Mouse (Mus musculus) heart, embryonic 13.5 days (tissue): ENCODE results near the gene Sestd1. TPM values are rescaled to one million over a fixed set of nuclear protein-coding genes. Genes with fewer than 3 reads are reported as not detected.

Experiments used
- ATAC-seq: fragments of 200-750 bp; cut with Nextera tagmentation; 2 replicates; pipeline ENCODE4 v1.8.0; 2017; ENCODE audit warnings: moderate TSS enrichment; ENCODE audit not compliant: insufficient number of reproducible peaks, low FRiP score, low TSS enrichment; ENCODE audit errors: extremely low read depth
- H3K27ac ChIP-seq: fragments of 300-500 bp; sonication (generic); replicated peaks from 2 replicates; pipeline ENCODE4 v1.5.1; 2015; ENCODE audit warnings: moderate library complexity, mild to moderate bottlenecking, inconsistent platforms
- H3K27me3 ChIP-seq: fragments of 300-500 bp; sonication (generic); replicated peaks from 2 replicates; pipeline ENCODE4 v1.6.1; 2015; ENCODE audit warnings: mild to moderate bottlenecking, inconsistent platforms
- H3K36me3 ChIP-seq: fragments of 300-500 bp; sonication (generic); 2 replicates; pipeline ENCODE4 v1.6.1; 2015; ENCODE audit warnings: mild to moderate bottlenecking, inconsistent platforms
- H3K4me1 ChIP-seq: fragments of 300-500 bp; sonication (generic); 2 replicates; pipeline ENCODE4 v1.6.1; 2015; ENCODE audit warnings: inconsistent platforms
- H3K4me2 ChIP-seq: fragments of 300-500 bp; sonication (generic); 2 replicates; pipeline ENCODE4 v1.6.1; 2015; ENCODE audit warnings: inconsistent platforms, mild to moderate bottlenecking, moderate library complexity
- H3K4me3 ChIP-seq: fragments of 300-500 bp; sonication (generic); 2 replicates; pipeline ENCODE4 v1.5.1; 2015; ENCODE audit warnings: moderate library complexity, mild to moderate bottlenecking, inconsistent platforms
- H3K9ac ChIP-seq: fragments of 300-500 bp; sonication (generic); 2 replicates; pipeline ENCODE4 v1.6.1; 2015; ENCODE audit warnings: inconsistent platforms, mild to moderate bottlenecking, moderate library complexity
- H3K9me3 ChIP-seq: fragments of 300-500 bp; sonication (generic); 2 replicates; pipeline ENCODE4 v1.6.1; 2016; ENCODE audit warnings: inconsistent platforms
- WGBS: fragments of 180-500 bp; shearing (Covaris S2); methylation state at CpG from one replicate; pipeline ENCODE4 v1.1.7; 2015; ENCODE audit warnings: mixed read lengths; 5-methylcytosine and 5-hydroxymethylcytosine counted together
- polyA plus RNA-seq: library from polyadenylated mRNA; unstranded; fragments of >200 nt; fragmentation: Nextera tagmentation; extraction: Ambion mirVana; gene quantifications from 2 replicates; pipeline ENCODE4 v1.2.1, GENCODE M21; 2015

Gene Sestd1
- polyA plus RNA-seq, 1 experiment from 2014 or later = 8.1 TPM

DNA sequence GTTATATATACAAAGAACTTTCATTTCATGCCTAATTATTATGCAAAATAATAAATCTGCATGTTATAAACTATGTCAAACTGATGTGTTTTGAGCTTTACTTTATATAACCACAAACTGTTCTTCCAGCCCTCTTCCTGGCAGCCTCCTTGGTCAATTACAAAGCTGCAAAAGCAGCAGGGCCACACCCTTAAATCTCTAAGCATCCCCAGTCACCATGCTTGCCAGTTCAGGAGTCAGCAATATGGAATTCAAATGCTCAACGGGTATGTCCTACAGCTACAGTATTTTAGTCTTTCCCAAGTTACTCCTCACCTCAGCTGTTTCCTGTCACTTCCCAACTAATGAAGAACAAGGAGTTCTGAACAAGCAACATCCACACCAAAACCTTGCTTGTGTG is 10.3 kb downstream of the Sestd1 start:
- 57% methylated on average over 1 of the region's 1 CpGs for WGBS
- H3K9ac ChIP-seq = no peak overlapping the region

DNA sequence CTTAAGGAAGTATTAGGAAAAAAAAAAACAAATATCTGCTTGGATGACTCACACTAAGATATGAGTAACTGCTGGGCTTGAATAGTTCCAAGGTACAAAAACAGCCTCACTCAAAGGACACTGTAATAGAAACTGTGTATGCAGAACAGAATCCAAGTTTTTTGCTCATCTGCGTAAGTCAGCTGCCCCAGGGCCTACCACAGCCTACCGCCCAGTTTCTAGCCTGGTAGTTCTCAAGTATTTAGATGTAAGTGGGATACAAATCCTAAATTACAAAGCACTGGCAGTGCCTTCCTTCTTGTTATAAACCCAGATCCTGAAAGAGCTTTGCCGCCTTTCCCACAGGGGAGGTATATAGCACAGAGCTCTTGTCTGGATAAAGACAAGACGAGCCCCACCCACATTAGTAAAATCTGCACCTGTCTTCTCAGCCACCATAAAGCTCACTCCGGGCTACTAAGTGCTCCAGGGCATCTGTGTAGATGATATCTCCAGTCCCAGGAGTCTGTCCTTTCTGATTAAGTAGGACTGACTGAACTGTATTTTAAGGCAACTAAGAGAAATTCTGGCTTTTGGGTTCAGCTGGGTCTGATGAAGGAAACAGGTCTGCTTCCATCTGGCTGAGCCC is 11.7 kb downstream of the Sestd1 start:
- Histone ChIP-seq H3K36me3 (no peaks in the 10 kb centered on the region), H3K27ac (no peak overlapping the region), H3K4me3 (no peak overlapping the region), H3K9me3 (no peaks in the 10 kb centered on the region), H3K4me1 (peaks cover 57% of the 10 kb centered on the region), H3K27me3 (no peaks in the 10 kb centered on the region), H3K9ac (no peak overlapping the region), H3K4me2 (no peak overlapping the region)
- no peak for ATAC-seq
- WGBS = 72% methylated on average over 5 of the region's 5 CpGs

More for the DNA sequence above, 10.3 kb downstream of the Sestd1 start:
- H3K9me3 ChIP-seq = no peaks in the 10 kb centered on the region
- no peak overlapping the region for H3K27ac ChIP-seq
- ATAC-seq = no peak
- H3K36me3 ChIP-seq = no peaks in the 10 kb centered on the region
- H3K4me1 ChIP-seq = peaks cover 57% of the 10 kb centered on the region
- no peak overlapping the region for H3K4me3 ChIP-seq
- no peak overlapping the region for H3K4me2 ChIP-seq
- H3K27me3 ChIP-seq = no peaks in the 10 kb centered on the region

DNA sequence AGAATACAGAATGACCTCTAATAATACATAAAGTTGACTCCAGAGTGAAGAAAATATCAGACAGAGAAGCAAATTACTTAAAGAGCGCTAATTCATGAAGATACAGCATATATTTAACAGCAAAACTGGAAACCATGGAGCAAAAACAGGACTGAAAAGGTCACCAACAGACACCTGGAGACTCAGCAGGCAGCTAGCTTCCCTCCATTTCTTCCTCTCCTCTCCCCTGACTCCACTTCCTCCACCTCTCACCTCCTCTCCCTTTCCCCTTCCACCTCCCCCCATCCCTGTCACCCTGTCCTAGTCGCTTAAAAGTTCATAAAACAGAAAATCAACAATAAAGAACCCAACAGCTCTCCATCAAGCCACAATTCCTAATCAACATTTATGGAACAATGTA is 13.5 kb downstream of the Sestd1 start:
- no peaks in the 10 kb centered on the region for H3K27me3 ChIP-seq
- no peak overlapping the region for H3K4me2 ChIP-seq
- no peaks in the 10 kb centered on the region for H3K36me3 ChIP-seq
- no peaks in the 10 kb centered on the region for H3K9me3 ChIP-seq
- H3K27ac ChIP-seq = no peak overlapping the region
- WGBS = 88% methylated on average over 2 of the region's 2 CpGs
- no peak for ATAC-seq
- H3K4me1 ChIP-seq = peaks cover 62% of the 10 kb centered on the region
- no peak overlapping the region for H3K9ac ChIP-seq
- no peak overlapping the region for H3K4me3 ChIP-seq

DNA sequence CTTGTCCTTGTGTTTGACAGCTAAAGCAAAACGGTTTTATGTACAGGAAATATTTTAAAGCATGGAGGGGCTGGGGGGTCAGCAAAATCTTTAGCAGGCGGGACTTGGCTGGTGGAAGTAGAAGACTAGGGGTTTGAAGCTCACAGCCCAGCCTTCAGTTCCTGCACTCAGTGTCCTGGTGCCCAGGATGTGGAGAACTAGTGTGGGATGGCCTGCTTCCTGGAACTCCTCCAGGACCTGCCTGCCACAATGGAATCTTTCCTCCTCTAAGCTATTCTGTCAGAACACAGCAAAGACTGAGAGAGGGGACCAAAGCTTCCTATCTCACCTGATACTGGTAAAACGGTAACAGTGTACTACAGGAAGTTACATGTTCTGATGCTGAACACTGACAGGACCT is 14.4 kb downstream of the Sestd1 start:
- Histone ChIP-seq H3K36me3 (no peaks in the 10 kb centered on the region), H3K27ac (no peak overlapping the region), H3K4me2 (no peak overlapping the region), H3K4me3 (no peak overlapping the region), H3K9ac (no peak overlapping the region), H3K4me1 (peaks cover 68% of the 10 kb centered on the region), H3K27me3 (no peaks in the 10 kb centered on the region), H3K9me3 (no peaks in the 10 kb centered on the region)
- WGBS = 45% methylated on average over 3 of the region's 3 CpGs
- ATAC-seq = no peak

DNA sequence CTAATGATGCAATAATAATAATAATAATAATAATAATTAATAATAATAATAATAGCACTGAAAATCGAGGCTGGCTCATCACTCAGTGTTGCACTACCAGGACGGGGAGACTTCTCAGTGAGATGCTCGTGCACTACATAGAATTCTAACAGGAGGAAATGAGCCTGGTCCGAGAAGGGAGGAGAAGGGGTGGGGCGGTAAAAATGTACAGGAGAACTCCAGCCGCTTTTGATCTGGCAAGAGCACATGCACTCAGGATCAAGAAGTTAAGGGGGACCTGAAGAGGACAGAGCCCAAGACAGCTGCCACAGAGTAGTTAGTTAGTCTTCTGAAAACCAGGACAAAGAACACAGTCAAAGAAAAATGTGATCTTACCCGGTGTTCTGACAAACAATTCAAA is 15.1 kb downstream of the Sestd1 start:
- H3K4me1 ChIP-seq = peaks cover 68% of the 10 kb centered on the region
- WGBS = 65% methylated on average over 7 of the region's 7 CpGs
- no peak overlapping the region for H3K27ac ChIP-seq

DNA sequence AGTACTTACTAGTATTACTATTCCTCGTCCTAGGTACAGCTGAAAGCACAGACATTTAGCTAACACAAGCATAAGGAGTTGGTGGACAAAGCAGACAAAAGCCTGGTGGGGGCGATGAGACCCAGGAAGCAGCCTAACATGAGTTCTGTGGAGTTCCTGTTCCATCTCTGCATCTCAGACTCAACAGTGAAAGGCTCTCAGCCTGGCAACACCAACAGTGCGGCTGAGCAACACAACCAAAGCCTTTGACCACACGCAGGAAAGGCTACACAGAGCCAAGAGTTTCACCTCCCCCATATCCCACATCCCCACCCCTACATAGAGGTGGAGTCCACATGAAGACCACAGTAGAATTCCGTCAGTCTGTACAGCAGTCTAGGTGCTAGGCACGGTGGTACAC is 15.8 kb downstream of the Sestd1 start:
- Histone ChIP-seq H3K36me3 (no peaks in the 10 kb centered on the region), H3K4me2 (no peak overlapping the region), H3K27ac (no peak overlapping the region), H3K4me1 (peaks cover 73% of the 10 kb centered on the region), H3K9me3 (no peaks in the 10 kb centered on the region), H3K4me3 (no peak overlapping the region), H3K27me3 (no peaks in the 10 kb centered on the region), H3K9ac (no peak overlapping the region)
- 75% methylated on average over 6 of the region's 6 CpGs for WGBS
- 0 out of 2 replicates have a peak, but pooled peaks have one; percentile 41 for ATAC-seq

More for the DNA sequence above, 15.1 kb downstream of the Sestd1 start:
- no peak overlapping the region for H3K4me3 ChIP-seq
- H3K9ac ChIP-seq = no peak overlapping the region
- H3K4me2 ChIP-seq = no peak overlapping the region
- H3K36me3 ChIP-seq = no peaks in the 10 kb centered on the region
- H3K27me3 ChIP-seq = no peaks in the 10 kb centered on the region
- H3K9me3 ChIP-seq = no peaks in the 10 kb centered on the region
- ATAC-seq = no peak

DNA sequence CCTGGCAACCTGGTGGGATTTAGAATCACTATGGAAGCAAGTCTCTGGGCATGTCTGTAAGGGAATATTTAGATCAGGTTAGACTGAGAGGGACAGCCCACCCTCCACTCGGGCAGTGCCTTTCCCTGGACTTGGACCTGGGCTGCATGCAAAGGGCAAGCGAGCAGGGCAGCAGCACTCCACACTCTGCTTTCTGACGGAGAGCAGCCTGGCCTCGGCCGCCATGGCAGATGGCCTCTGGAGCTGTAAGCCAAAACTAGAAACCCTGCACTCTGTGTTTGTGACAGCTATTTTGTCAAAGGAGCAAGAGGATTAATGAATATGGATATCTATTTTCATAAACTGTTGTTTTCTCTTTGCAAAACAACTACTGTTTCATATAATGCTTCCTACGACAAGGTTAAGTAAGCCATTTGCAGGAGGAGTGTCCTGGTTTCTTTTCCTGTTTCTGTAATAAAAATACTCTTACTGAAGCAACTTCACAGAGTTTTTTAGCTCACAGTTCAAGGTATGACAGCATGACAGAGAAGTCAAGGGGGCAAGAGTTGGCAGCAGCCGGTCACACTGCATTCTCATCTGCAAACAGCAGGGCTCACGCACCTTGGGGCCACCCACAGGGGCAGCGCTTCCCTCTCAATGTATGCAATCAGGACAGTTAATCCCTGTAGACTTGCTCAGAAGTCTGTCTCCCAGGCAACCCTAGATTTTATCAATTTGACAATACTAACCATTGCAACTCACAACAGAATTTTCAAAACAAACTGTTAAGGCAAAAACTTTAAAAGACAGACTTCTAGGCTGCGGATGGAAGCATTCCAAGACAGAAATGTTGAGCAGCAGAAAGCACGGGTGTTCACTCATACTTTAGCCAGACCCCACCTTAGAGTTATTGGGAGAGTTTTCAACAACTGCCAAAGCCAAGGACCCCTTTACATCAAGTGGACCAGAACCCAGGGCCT is 16.6 kb downstream of the Sestd1 start:
- H3K27ac ChIP-seq = peak overlapping the region; percentile 12; the same call in 1 of the 2 replicates
- no peak for ATAC-seq
- H3K27me3 ChIP-seq = no peaks in the 10 kb centered on the region
- no peak overlapping the region for H3K4me2 ChIP-seq
- H3K4me3 ChIP-seq = no peak overlapping the region
- WGBS = 57% methylated on average over 11 of the region's 11 CpGs
- no peaks in the 10 kb centered on the region for H3K9me3 ChIP-seq
- no peak overlapping the region for H3K9ac ChIP-seq
- H3K4me1 ChIP-seq = peaks cover 73% of the 10 kb centered on the region
- no peaks in the 10 kb centered on the region for H3K36me3 ChIP-seq

DNA sequence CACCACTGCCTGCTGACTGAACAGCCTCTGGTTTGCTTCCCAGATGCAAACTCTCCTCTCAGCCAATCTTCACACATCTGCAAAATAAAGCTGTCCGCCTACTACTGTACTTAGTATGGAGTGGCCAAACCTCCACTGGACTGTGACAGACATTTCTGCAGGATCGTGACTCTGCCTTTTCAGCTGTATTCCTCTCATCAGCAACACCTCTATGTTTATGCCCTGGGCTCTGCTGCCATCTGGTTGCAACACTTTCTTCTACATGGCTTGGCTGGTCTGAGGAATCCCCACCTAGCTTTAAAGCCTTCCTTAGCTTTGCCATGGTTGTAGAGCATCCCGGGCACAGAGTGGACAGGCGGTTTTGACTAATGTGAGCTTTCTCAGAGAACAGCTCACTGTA is 20.3 kb downstream of the Sestd1 start:
- H3K4me3 ChIP-seq = no peak overlapping the region
- H3K27me3 ChIP-seq = no peaks in the 10 kb centered on the region
- no peak for ATAC-seq
- H3K27ac ChIP-seq = no peak overlapping the region
- no peak overlapping the region for H3K4me2 ChIP-seq
- 62% methylated on average over 4 of the region's 4 CpGs for WGBS
- no peak overlapping the region for H3K9ac ChIP-seq
- peaks cover 65% of the 10 kb centered on the region for H3K4me1 ChIP-seq
- H3K9me3 ChIP-seq = no peaks in the 10 kb centered on the region
- 0 out of 2 replicates have a peak, but pooled peaks cover 3% of the 10 kb centered on the region for H3K36me3 ChIP-seq

DNA sequence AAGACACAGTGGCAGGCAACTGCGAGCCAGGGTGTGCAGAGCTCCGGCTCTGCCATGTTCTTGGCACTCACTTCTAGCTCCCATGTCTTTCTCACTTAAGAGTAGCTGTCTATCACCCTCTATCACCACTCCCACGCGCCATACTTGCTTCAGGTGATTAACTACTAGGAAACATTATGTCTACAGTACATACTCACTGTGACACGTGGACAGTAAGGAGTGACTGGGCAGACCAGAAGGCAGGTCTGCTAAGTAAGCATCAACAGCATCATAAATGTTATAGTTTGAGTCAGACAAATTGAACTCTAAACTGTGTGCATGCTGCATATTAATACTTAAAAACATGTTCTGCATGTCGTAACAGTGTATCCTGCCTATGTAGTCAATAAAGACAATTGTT is 27.2 kb downstream of the Sestd1 start:
- H3K4me3 ChIP-seq = no peak overlapping the region
- no peak overlapping the region for H3K27ac ChIP-seq
- 0 out of 2 replicates have a peak, but pooled peaks cover 3% of the 10 kb centered on the region for H3K36me3 ChIP-seq
- ATAC-seq = no peak
- H3K4me1 ChIP-seq = peaks cover 25% of the 10 kb centered on the region
- H3K9me3 ChIP-seq = no peaks in the 10 kb centered on the region
- no peaks in the 10 kb centered on the region for H3K27me3 ChIP-seq
- no peak overlapping the region for H3K9ac ChIP-seq
- WGBS = 55% methylated on average over 6 of the region's 6 CpGs
- no peak overlapping the region for H3K4me2 ChIP-seq

DNA sequence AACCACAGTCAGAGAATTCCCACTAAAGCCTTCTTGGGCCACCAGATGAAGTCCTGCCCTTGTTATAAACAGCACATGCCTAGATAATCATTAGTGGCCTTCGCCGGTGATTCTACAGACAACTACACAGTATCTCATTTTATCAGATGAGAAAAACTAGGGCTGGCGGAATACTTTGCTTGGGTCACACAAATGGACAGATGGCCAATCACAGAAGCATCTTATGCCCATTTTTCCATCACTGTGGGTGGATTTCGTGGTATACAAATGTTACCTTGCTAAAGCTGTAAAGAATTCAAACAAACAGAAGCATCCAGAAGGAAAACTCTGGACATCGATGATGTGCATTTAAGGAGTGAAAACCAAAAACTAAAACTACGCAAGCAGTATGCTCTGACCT is 28.7 kb downstream of the Sestd1 start:
- Histone ChIP-seq H3K9me3 (no peaks in the 10 kb centered on the region), H3K27ac (no peak overlapping the region), H3K4me2 (no peak overlapping the region), H3K4me1 (peaks cover 32% of the 10 kb centered on the region), H3K9ac (no peak overlapping the region), H3K36me3 (0 out of 2 replicates have a peak, but pooled peaks cover under 1% of the 10 kb centered on the region), H3K27me3 (no peaks in the 10 kb centered on the region), H3K4me3 (no peak overlapping the region)
- 78% methylated on average over 6 of the region's 6 CpGs for WGBS
- ATAC-seq = no peak

DNA sequence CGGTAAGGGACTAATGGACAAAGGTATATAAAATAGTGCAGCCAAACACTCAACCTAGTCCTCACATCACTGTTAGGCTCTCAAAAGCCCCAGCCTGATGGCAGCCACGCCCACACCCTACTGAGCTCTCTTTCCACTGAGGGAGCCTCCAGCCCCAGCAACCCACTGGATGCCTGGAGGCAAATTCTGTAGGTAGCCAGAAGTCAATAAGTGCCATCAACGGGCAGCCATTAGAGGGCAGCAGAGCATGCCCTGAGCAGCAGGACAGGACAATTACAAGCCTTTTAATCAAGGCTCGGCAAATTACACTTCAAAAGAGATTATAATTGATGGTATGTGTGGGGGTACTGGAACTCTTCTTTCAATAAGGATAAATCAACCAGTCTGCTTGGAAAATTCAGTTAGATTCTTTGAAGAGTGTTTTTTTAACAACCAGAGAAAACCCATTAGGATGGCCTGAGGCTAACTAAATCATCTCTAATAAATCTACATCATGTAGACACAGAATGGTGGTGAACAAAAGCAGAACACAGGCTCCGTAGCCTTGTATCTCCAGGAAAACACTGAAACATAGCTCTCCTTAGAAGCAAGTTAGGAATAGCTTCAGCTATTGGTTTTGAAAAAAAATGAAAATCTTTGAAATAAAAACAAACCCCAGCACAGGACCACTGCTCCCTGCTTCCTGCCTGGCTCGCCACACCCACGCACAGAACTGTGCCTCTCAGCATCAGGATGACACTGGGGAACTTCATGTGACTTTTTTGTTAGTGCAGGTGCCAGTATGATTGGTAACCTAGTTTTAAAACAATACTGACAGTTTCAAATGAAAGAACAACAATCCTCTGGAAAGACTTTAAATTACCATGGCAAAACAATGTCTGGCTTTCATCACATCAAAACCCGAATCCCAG is 30.4 kb downstream of the Sestd1 start:
- no peak overlapping the region for H3K27ac ChIP-seq
- H3K9me3 ChIP-seq = no peaks in the 10 kb centered on the region
- peaks cover 40% of the 10 kb centered on the region for H3K4me1 ChIP-seq
- H3K36me3 ChIP-seq = peaks cover under 1% of the 10 kb centered on the region; the same call in 1 of the 2 replicates
- no peak overlapping the region for H3K4me2 ChIP-seq
- 31% methylated on average over 8 of the region's 8 CpGs for WGBS
- H3K27me3 ChIP-seq = no peaks in the 10 kb centered on the region
- no peak overlapping the region for H3K4me3 ChIP-seq
- no peak overlapping the region; the same call in 1 of the 2 replicates for H3K9ac ChIP-seq
- no peak; the same call in 1 of the 2 replicates for ATAC-seq
